Comparison of ENCODE assay signal across 14 mouse cellular contexts in the genomic region with DNA sequence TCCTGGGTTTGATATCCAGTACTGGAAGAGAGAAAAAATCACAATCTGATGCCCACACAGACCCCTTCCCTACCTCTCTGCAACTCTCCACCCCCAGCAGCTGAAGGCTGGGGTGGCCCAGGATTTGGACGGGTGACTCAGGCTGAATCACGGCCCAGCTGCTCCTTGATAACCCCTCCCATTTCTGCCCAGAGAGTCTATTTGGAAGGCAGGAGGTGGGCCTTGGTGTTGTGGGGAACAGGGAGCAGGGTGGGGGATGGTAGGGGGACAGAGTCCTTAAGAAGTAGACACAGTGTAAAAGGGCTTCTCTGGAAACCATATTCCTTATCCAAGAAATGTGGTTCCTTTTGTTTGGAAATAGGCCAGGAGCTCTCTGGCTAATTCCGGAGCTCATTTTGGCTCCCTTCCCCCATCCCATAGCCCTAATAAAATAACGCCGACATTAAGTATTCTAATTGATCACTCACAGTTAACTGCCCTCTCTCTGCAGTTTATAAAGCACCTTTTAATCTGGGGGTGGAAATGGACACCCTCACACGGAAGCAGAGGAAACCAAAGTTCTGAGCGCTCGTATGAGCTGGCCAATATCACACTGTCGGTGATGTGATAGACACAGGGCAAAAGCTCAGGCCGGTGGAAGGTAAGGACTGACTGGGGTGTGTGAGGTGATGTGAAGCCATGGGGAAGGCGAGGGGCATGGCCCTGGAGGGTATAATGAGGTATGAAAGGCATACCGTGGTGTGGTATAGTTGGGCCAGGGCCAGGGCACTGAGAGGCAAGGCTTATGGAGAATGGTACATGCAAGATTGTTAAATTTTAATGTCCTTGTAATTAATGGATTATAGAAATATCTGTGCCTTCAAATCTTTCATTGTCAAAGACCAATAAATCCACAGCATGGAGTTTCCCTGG. TPM values are rescaled to one million over a fixed set of nuclear protein-coding genes. Genes with fewer than 3 reads are reported as not detected.
DNase-seq lines count a peak whose midpoint lies in the region; ATAC-seq lines count a peak whose summit lies in the region.
"Had no signal": no experiment of that assay in that cellular context is flagged by ENCODE, and none has a peak within 500 bp of the region (broad histone marks: within the 10 kb centered on the region; RNA-seq: fewer than 3 reads in every experiment).

No protein-coding gene starts in this region.

- H3K9ac ChIP-seq in hindbrain, embryonic 12.5 days = peak overlapping the region; percentile 14; the same call in 1 of the 2 replicates
- H3K9ac ChIP-seq: heart, embryonic 12.5 days; midbrain, embryonic 15.5 days had no signal

- no peak for DNase-seq in hindbrain, embryonic 10.5 days (ENCODE audit: low spot score)
- peak; percentile 42 for DNase-seq in right cerebral cortex, postnatal 25 days
- no peak for DNase-seq in right cerebral cortex, postnatal 14 days
- peak; percentile 47 to 60 for DNase-seq in cerebellum, postnatal 25 days
- no peak for DNase-seq in frontal cortex, adult 2 months (ENCODE audit: extremely low spot score in 1 of 2, low spot score in 1 of 2)
- DNase-seq in lung, postnatal 4 days = no peak
- DNase-seq: gastrocnemius, adult 2 months; liver; spleen, adult 18-20 months had no signal

- H3K36me3 ChIP-seq in hindbrain, embryonic 12.5 days = no peaks in the 10 kb centered on the region
- H3K36me3 ChIP-seq in hindbrain, embryonic 10.5 days = no peaks in the 10 kb centered on the region
- H3K36me3 ChIP-seq: heart, embryonic 12.5 days; midbrain, embryonic 15.5 days had no signal

- WGBS in hindbrain, embryonic 12.5 days = 44% methylated on average over 12 of the region's 12 CpGs
- 49% methylated on average over 12 of the region's 12 CpGs for WGBS in hindbrain, embryonic 10.5 days

- peaks cover 45% of the 10 kb centered on the region for H3K4me1 ChIP-seq in hindbrain, embryonic 12.5 days
- H3K4me1 ChIP-seq in hindbrain, embryonic 10.5 days (replicated peaks) = peaks cover 41% of the 10 kb centered on the region

- H3K4me2 ChIP-seq in hindbrain, embryonic 12.5 days (replicated peaks) = no peak overlapping the region
- H3K4me2 ChIP-seq: heart, embryonic 12.5 days had no signal

- no peak overlapping the region for H3K27ac ChIP-seq in hindbrain, embryonic 12.5 days
- H3K27ac ChIP-seq in hindbrain, embryonic 10.5 days = no peak overlapping the region
- H3K27ac ChIP-seq: gastrocnemius, adult 2 months had no signal

- ATAC-seq in hindbrain, embryonic 12.5 days (ENCODE audit: low FRiP score) = no peak
- ATAC-seq: lung, postnatal 0 days; midbrain, embryonic 15.5 days had no signal

- peaks cover 46% of the 10 kb centered on the region for H3K27me3 ChIP-seq in hindbrain, embryonic 12.5 days
- H3K27me3 ChIP-seq in hindbrain, embryonic 10.5 days (ENCODE audit: insufficient read depth, poor library complexity, severe bottlenecking) = peaks cover 85% of the 10 kb centered on the region

- H3K9me3 ChIP-seq in hindbrain, embryonic 12.5 days (replicated peaks) = no peaks in the 10 kb centered on the region
- no peaks in the 10 kb centered on the region for H3K9me3 ChIP-seq in hindbrain, embryonic 10.5 days
- H3K9me3 ChIP-seq: heart, embryonic 12.5 days; midbrain, embryonic 15.5 days had no signal

- no peak overlapping the region for H3K4me3 ChIP-seq in hindbrain, embryonic 12.5 days
- no peak overlapping the region for H3K4me3 ChIP-seq in hindbrain, embryonic 10.5 days
- H3K4me3 ChIP-seq: gastrocnemius, adult 2 months; heart, embryonic 12.5 days; midbrain, embryonic 15.5 days had no signal

RNA-seq across cellular contexts. Expression of gene Gprin1, which starts 4.8 kb away (rescaled TPM):
- 26.0 and 30.7 TPM in 2 replicates for polyA plus RNA-seq in hindbrain, embryonic 12.5 days (2016; fragmentation: Nextera tagmentation; extraction: Ambion mirVana)
- polyA plus RNA-seq in hindbrain, embryonic 10.5 days (2016; fragmentation: Nextera tagmentation; extraction: Ambion mirVana) = 1.2 and 2.5 TPM in 2 replicates
- 82.2 and 88.5 TPM in 2 replicates for polyA plus RNA-seq in frontal cortex, adult 2 months (2012; rRNA removed)
- polyA plus RNA-seq: lung, postnatal 0 days had no signal

RNA-seq across cellular contexts. Expression of gene Sncb, which starts 12.0 kb away (rescaled TPM):
- 2.5 and 2.9 TPM in 2 replicates for polyA plus RNA-seq in hindbrain, embryonic 12.5 days (2016; fragmentation: Nextera tagmentation; extraction: Ambion mirVana)
- 2.3 and 2.4 TPM in 2 replicates for polyA plus RNA-seq in hindbrain, embryonic 10.5 days (2016; fragmentation: Nextera tagmentation; extraction: Ambion mirVana)
- 560 and 602 TPM in 2 replicates for polyA plus RNA-seq in frontal cortex, adult 2 months (2012; rRNA removed)
- polyA plus RNA-seq: kidney, embryonic 16.5 days; lung, postnatal 0 days had no signal

RNA-seq across cellular contexts. Expression of gene Eif4e1b, which starts 29.4 kb away (rescaled TPM):
- polyA plus RNA-seq in hindbrain, embryonic 12.5 days (2016; fragmentation: Nextera tagmentation; extraction: Ambion mirVana) = not detected in 2 replicates
- polyA plus RNA-seq in hindbrain, embryonic 10.5 days (2016; fragmentation: Nextera tagmentation; extraction: Ambion mirVana) = not detected in 2 replicates
- not detected in 2 replicates for polyA plus RNA-seq in frontal cortex, adult 2 months (2012; rRNA removed)
- polyA plus RNA-seq: heart, embryonic 12.5 days; kidney, embryonic 16.5 days; lung, postnatal 0 days; midbrain, embryonic 15.5 days had no signal

RNA-seq across cellular contexts. Expression of gene Tspan17, which starts 34.8 kb away (rescaled TPM):
- 30.0 and 35.0 TPM in 2 replicates for polyA plus RNA-seq in hindbrain, embryonic 12.5 days (2016; fragmentation: Nextera tagmentation; extraction: Ambion mirVana)
- 12.3 and 26.5 TPM in 2 replicates for polyA plus RNA-seq in hindbrain, embryonic 10.5 days (2016; fragmentation: Nextera tagmentation; extraction: Ambion mirVana)
- polyA plus RNA-seq in frontal cortex, adult 2 months (2012; rRNA removed) = 48.2 and 57.8 TPM in 2 replicates

RNA-seq across cellular contexts. Expression of gene Cdhr2, which starts 53.2 kb away (rescaled TPM):
- not detected in 2 replicates for polyA plus RNA-seq in hindbrain, embryonic 12.5 days (2016; fragmentation: Nextera tagmentation; extraction: Ambion mirVana)
- 0.07 and 0.15 TPM in 2 replicates for polyA plus RNA-seq in hindbrain, embryonic 10.5 days (2016; fragmentation: Nextera tagmentation; extraction: Ambion mirVana)
- 0.15 and 0.22 TPM in 2 replicates for polyA plus RNA-seq in frontal cortex, adult 2 months (2012; rRNA removed)
- polyA plus RNA-seq: lung, postnatal 0 days had no signal

Comparison
In these comparisons a context has a peak if more than half of its experiments do, and no peak if none do; other contexts are left out.
1. DNase-seq: peak in right cerebral cortex, postnatal 25 days (single experiment) and cerebellum, postnatal 25 days (2 of 2); none in hindbrain, embryonic 10.5 days (single experiment), right cerebral cortex, postnatal 14 days (single experiment), frontal cortex, adult 2 months (0 of 2) and lung, postnatal 4 days (0 of 2).
2. RNA of gene Sncb, which starts 12.0 kb away (polyA plus RNA-seq): 560 to 602 TPM in frontal cortex, adult 2 months; 2.5 to 2.9 TPM in hindbrain, embryonic 12.5 days and 2.3 to 2.4 TPM in hindbrain, embryonic 10.5 days; every median in the first group is over 100 times any median in the second.